14 mouse cellular contexts compared by ENCODE assay signal in the genomic region with DNA sequence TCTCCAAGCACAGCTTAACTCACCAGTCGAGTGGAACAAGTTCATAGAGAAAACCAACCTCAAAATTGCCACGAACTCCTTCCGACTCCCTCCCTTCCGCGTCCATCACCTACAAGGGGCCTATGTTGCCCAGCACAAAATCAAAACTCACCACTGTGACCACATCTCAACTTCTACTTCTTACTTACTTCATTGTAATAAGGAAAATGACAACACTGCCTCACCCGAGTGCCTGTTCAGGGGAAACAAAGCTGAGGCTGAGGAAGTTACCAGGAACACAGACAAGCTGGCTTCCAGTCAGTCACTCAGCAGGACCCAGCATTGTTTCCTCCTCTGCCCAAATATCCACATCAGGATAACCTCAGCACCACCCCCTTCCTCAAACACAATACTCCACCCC. TPM values are rescaled to one million over a fixed set of nuclear protein-coding genes. Genes with fewer than 3 reads are reported as not detected.
DNase-seq lines count a peak whose midpoint lies in the region; ATAC-seq and TF ChIP-seq lines count a peak whose summit lies in the region.
"Had no signal": no experiment of that assay in that cellular context is flagged by ENCODE, and none has a peak within 500 bp of the region (broad histone marks: within the 10 kb centered on the region; RNA-seq: fewer than 3 reads in every experiment).

No protein-coding gene starts in this region.

- 61% methylated on average over 6 of the region's 6 CpGs for WGBS in liver, postnatal 0 days (ENCODE audit: insufficient replicate concordance)
- 83% methylated on average over 6 of the region's 6 CpGs for WGBS in intestine, postnatal 0 days

- no peaks in the 10 kb centered on the region for H3K27me3 ChIP-seq in liver, postnatal 0 days (ENCODE audit: insufficient read depth, low read length)
- H3K27me3 ChIP-seq in intestine, postnatal 0 days (replicated peaks; ENCODE audit: control insufficient read depth, insufficient read depth, low read length) = no peaks in the 10 kb centered on the region
- H3K27me3 ChIP-seq: hindbrain, embryonic 12.5 days had no signal

- H3K9me3 ChIP-seq in liver, postnatal 0 days (ENCODE audit: low read length) = no peaks in the 10 kb centered on the region
- no peaks in the 10 kb centered on the region for H3K9me3 ChIP-seq in intestine, postnatal 0 days (ENCODE audit: control insufficient read depth)
- H3K9me3 ChIP-seq: hindbrain, embryonic 12.5 days had no signal

- peak overlapping the region; percentile 45; the same call in 1 of the 2 replicates for H3K4me2 ChIP-seq in liver, postnatal 0 days (ENCODE audit: low read depth, low read length)
- H3K4me2 ChIP-seq in intestine, postnatal 0 days (replicated peaks; ENCODE audit: low read depth) = no peak overlapping the region
- H3K4me2 ChIP-seq: hindbrain, embryonic 12.5 days had no signal

- H3K9ac ChIP-seq in liver, postnatal 0 days (replicated peaks) = no peak overlapping the region
- H3K9ac ChIP-seq in intestine, postnatal 0 days (ENCODE audit: low read depth, low read length) = no peak overlapping the region
- H3K9ac ChIP-seq: hindbrain, embryonic 12.5 days; liver, embryonic 14.5 days had no signal

- ATAC-seq in liver, postnatal 0 days = no peak
- ATAC-seq in intestine, postnatal 0 days = no peak

- DNase-seq in layer of hippocampus, adult 2 months (ENCODE audit: low spot score in 2 of 2) = no peak
- DNase-seq in layer of hippocampus, postnatal 36 days = no peak
- DNase-seq in A20 (ENCODE audit: low read depth, low spot score) (peak; percentile 32), ZHBTc4 (ENCODE audit: low read depth, low spot score) (peak; percentile 25)
- no peak for DNase-seq in liver, postnatal 0 days
- no peak for DNase-seq in frontal cortex, postnatal 25 days (ENCODE audit: low spot score in 2 of 2)
- DNase-seq in thymus, postnatal 14 days = no peak
- DNase-seq: adrenal gland, postnatal 25 days; cerebellum, postnatal 10 days; kidney, postnatal 14 days had no signal

- H3K27ac ChIP-seq in layer of hippocampus, adult 2 months = peak overlapping the region; percentile 82; the same call in 1 of the 2 replicates
- H3K27ac ChIP-seq in liver, postnatal 0 days (ENCODE audit: low read depth) = peak overlapping the region; percentile 63
- no peak overlapping the region for H3K27ac ChIP-seq in intestine, postnatal 0 days (ENCODE audit: low read depth, low read length)
- H3K27ac ChIP-seq: heart, adult 2 months; hindbrain, embryonic 12.5 days; liver, embryonic 14.5 days had no signal

- TF ChIP-seq CTCF in layer of hippocampus, adult 2 months (conservative IDR thresholded peaks at IDR 0.05) = no peak
- no peak for TF ChIP-seq CTCF in liver, postnatal 0 days (IDR thresholded peaks at IDR 0.05; ENCODE audit: low read depth)
- no peak for TF ChIP-seq CTCF in intestine, postnatal 0 days (IDR thresholded peaks at IDR 0.05; ENCODE audit: low read depth)

- H3K36me3 ChIP-seq in liver, postnatal 0 days (replicated peaks; ENCODE audit: insufficient read depth, low read length) = no peaks in the 10 kb centered on the region
- 0 out of 2 replicates have a peak, but pooled peaks cover 4% of the 10 kb centered on the region for H3K36me3 ChIP-seq in intestine, postnatal 0 days (ENCODE audit: control insufficient read depth, insufficient read depth)
- H3K36me3 ChIP-seq: hindbrain, embryonic 12.5 days had no signal

- H3K4me3 ChIP-seq in layer of hippocampus, adult 2 months = no peak overlapping the region
- no peak overlapping the region for H3K4me3 ChIP-seq in liver, postnatal 0 days (ENCODE audit: low read depth, low read length)
- H3K4me3 ChIP-seq in intestine, postnatal 0 days (ENCODE audit: low read depth, low read length) = no peak overlapping the region
- H3K4me3 ChIP-seq: heart, adult 2 months; hindbrain, embryonic 12.5 days had no signal

- TF ChIP-seq EP300 in liver, postnatal 0 days (IDR thresholded peaks at IDR 0.05; ENCODE audit: low read depth) = no peak

- peaks cover 76% of the 10 kb centered on the region for H3K4me1 ChIP-seq in liver, postnatal 0 days (ENCODE audit: insufficient read depth)
- H3K4me1 ChIP-seq in intestine, postnatal 0 days (replicated peaks; ENCODE audit: control insufficient read depth, insufficient read depth, low read length) = peaks cover 16% of the 10 kb centered on the region; the same call in 1 of the 2 replicates

RNA-seq across cellular contexts. Expression of a gene that starts 29.3 kb away (rescaled TPM):
- total RNA-seq in layer of hippocampus, adult 2 months (2021) = 100 to 1,000 TPM; 101 to 105 TPM
- total RNA-seq in layer of hippocampus, postnatal 36 days (2021) = 10 to 100 TPM; 88.6 to 95.7 TPM
- 5.7 and 6.5 TPM in 2 replicates for polyA plus RNA-seq in liver, postnatal 0 days (2015; fragmentation: Nextera tagmentation; extraction: Ambion mirVana)
- polyA plus RNA-seq in intestine, postnatal 0 days (2015; fragmentation: Nextera tagmentation; extraction: Ambion mirVana) = 16.8 and 17.2 TPM in 2 replicates

Comparison
In these comparisons a context has a peak if more than half of its experiments do, and no peak if none do; other contexts are left out.
1. DNase-seq: peak in A20 (single experiment) and ZHBTc4 (single experiment); none in layer of hippocampus, adult 2 months (0 of 2), layer of hippocampus, postnatal 36 days (0 of 2), liver, postnatal 0 days (single experiment), frontal cortex, postnatal 25 days (0 of 2) and thymus, postnatal 14 days (single experiment).